Mouse (Mus musculus): Measurements from ENCODE around the gene Nsmce4a.
"Not testable (repeated sequence)": the region's sequence is repeated elsewhere in the genome, so short reads cannot be mapped to it uniquely, and the experiment has no call there.

Nsmce4a gene

DNA sequence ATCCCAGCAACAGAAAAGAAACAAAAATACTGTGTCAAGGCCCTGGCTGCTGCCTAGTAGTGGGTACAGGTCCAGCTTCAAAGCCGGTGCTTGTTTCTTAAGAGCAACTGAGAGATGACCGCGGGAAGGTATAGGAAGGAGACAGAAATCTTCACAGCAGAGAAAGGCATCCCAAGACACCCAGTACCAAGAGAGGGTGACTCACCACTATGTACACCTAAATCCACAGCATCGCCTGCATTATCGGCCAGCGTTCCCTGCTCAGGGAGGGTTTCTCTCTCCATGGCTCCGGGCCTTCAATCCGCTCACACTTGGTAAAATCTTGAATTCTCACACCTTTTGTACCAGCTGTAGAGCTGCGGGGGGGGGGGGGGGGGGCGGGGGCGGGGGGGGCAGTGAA lies at the start of gene Nsmce4a:
Gene Nsmce4a (minus strand): TSS at position 298 of the 400 bp plus-strand sequence.
- in situ Hi-C loops (cut with MseI, MboI) = no loop called here

DNA sequence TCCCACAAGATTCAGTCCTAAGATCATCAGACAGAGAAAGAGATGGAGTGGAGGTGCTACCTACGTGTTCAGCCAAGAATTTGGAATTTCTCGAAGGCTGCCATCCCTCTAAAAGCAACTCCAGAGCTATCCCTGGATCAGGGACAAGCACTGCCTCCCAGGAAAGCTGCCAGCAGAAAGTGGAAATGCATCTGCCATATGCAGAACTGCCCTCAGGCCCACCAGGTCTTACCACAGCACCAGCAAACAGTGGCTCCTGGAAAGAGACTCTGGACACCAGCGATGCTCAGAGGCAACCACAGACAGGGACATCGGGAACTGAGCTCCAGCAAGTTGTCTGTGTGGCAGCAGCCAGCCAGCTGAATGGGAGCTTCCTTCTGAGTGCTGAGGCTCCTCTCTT lies 49.4 kb upstream of the Nsmce4a start:
- in situ Hi-C loops (cut with MseI, MboI) = no loop called here

DNA sequence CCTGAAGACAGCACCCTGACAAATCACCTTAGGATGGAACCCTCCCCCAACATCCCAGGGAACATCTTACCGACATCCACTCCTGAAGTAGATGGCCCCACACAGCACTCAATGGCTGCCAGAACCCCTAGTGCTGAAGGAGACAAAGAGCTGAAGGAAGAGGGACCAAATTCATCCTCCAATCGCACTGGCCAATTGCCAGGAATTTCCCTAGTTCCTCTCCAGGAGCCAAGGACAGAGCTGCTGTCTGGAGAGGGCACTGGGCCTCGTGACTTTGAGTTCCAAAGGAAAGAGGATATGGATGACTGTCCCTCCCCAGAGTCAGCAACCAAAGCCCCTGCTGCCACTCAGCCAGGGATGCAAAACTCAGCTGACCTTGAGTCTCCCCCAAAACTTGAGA lies 49.0 kb upstream of the Nsmce4a start:
- in situ Hi-C loops (cut with MseI, MboI) = no loop called here

DNA sequence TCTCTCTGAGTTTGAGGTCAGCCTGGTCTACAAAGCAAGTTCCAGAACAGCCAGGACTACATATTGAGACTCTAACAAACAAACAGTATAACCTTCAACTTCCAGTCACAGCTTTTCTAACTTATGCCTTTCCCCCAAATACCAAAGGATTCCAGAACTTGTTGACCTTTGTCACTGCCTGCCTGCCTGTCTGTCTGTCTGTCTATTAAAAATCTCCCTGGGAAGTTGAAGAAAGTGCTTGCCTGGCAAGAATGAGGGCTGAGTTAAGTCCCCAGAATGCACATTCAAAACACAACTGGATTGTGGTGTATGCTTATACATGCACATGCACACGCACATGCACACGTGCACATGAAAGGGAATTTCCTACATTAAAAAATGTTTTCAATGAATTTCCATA lies 48.1 kb upstream of the Nsmce4a start:
- in situ Hi-C loops (cut with MseI, MboI) = no loop called here

DNA sequence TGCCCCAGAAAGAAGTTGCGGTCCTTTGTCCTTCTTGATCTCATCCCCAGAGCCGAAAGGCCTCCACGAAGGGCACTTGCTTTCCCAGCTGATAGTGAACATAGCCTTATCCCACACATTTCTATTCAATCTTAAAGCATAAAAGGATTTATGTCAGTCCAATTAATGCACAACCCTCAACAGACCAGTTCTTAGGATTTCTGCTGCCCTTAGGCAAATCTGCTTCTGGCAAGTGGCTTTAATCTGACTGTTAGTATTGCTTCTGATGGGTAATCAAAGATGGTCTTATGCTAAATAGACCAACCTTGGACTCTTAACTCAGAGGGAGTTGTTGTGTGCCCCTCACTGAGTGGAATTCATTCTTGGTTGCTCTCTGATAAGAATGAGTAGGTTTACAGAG lies 44.7 kb upstream of the Nsmce4a start:
- in situ Hi-C loops (cut with MseI, MboI) = no loop called here

DNA sequence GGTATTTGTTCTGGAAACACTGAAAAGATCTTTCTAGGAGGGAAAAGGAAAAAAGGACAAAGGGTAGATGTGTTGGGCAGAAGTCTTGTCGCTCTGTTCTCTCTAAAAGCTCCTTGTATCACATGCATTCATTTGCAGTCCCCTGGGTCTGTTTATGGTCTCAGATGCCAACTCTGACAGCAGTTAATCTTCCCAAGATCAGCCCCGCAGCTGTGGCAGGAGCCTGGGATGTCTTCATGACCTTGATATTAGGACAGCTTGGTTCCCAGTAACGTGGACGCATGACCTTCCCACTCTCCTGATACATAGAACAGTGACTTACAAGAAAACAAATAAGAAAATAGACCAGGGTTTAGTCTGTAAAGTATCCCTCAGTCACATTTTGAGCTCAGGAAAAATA lies 41.1 kb upstream of the Nsmce4a start:
- in situ Hi-C loops (cut with MseI, MboI) = no loop called here

DNA sequence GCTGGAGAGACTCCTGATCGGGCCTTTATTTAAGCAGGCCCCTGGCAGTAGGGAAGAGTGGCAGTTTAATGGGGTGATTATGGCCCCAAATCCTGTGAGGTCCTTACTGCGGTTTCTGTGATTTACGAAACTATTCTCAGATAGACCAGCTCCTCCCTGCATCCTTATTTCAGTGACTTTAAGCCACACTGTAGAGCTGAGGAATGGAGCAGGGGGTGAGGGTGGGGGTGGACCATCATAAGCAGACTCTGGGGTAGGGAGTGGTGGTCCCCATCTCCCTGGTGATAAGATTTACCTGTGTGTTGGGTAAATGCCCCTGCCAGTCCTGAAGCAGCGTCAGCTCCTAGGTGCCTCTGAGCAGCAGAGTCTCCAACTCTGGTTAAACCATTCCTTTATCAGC lies 34.0 kb upstream of the Nsmce4a start:
- in situ Hi-C loops (cut with MseI, MboI) = no loop called here

DNA sequence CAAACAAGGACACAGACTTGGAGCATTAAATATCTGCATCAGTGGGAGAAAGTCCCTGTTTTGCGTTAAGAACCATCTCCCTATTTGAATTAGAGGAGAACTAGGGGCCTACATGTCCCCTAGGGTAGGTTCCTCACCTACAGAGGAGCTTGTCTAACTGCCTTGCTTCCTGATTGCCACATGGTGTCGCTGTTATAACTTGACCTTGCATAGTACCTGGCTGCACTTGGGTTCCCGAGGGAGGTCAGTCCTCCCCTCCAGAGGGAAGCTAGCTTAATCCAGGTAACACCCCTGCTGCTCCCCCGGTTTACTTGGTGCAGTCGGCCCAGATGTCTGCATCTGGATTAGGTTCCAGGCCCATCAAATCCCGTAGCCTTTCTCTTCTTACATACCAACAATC lies 32.2 kb upstream of the Nsmce4a start:
- in situ Hi-C loops (cut with MseI, MboI) = no loop called here

DNA sequence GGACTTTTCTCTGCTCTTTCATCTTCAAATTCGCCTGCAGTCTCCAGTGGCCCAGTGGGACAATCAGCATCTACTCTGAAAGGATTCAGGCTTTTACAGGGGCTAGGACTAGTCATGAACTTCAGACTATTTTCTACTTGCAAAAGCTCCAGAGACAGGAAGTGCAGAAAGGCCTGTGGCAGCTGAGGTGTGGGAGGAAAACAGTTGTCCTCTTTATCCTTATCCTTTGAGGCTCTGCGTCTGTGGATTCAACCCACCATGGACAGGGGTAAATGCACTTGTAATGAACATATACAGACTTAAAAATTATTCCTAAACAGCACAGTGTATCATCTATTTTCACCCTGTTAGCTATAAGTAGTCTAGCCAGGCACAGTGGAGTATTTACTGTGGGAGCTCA lies 31.5 kb upstream of the Nsmce4a start:
- in situ Hi-C loops (cut with MseI, MboI) = no loop called here

DNA sequence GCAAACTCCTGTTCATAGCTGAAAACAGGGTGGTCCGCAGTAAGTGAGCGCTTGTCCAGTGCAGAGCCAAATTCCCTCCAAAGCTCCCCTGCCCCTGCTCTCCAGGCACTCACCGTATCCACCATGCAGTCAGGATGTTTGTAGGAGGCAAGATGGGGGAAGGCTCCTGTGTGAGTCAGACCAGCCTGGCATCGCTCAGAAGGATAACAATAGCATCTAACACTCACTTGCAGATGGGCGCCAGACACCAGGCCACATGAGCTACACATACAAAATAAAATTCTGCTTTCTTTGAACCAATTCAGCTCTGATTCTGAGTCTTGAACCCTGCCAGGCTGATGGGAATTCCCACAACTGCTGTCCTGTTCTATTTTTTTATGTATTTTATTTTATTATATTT lies 30.6 kb upstream of the Nsmce4a start:
- in situ Hi-C loops (cut with MseI, MboI) = no loop called here

DNA sequence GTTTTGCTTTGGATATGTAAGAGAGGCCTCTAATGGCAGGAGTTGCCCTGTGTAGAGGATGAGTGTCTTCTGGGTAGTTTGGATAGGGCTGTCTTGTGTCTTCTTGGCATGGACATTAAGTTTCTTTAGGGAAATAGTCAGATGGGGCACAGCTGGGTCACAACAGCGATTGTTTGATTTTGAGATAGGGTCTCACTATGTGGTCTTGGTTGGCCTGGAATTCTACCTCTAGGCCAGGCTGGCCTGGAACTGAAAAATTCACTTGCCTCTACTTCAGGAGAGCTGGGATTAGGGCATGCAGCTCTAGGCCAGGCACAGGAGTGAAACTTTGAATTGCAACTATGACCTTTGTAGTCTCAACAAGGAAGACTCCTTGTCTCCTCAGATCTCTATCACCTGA lies 29.9 kb upstream of the Nsmce4a start:
- in situ Hi-C loops (cut with MseI, MboI) = no loop called here

DNA sequence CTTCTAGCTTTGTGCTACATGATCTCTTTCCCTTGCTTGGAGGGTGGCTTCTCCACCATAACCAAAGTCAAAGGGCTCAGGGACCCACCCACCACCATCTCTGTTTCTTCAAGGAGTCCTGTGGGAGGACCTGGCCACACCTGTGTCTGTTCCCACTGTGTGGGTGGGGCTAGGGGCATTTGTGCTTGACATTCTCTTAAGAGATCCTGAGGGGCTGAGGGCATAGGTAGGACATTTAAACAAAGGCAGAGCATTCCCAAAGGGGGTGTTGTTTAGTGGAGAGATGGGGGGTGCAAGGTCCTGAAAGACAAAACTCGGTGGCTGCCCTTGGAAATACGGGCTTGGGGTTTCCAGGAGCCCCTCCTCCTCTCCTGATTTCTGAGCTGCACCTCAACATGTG lies 27.6 kb upstream of the Nsmce4a start:
- in situ Hi-C loops (cut with MseI, MboI) = no loop called here

DNA sequence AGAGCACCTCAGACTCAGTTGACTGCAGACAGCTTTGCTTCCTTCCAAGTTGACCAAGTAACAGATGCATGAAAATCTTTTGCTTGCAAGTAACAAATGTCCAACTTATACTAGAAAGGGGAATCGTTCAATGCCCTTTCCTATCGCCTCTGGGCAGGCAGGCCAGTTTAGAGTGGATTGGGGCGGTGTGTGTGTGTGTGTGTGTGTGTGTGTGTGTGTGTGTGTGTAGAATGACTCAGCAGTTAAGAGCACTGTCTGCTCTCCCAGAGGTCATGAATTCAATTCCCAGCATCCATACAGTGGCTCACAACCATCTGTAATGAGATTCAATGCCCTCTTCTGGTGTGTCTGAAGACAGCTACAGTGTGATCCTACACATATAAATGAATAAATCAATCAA lies 27.2 kb upstream of the Nsmce4a start:
- in situ Hi-C loops (cut with MseI, MboI) = no loop called here

DNA sequence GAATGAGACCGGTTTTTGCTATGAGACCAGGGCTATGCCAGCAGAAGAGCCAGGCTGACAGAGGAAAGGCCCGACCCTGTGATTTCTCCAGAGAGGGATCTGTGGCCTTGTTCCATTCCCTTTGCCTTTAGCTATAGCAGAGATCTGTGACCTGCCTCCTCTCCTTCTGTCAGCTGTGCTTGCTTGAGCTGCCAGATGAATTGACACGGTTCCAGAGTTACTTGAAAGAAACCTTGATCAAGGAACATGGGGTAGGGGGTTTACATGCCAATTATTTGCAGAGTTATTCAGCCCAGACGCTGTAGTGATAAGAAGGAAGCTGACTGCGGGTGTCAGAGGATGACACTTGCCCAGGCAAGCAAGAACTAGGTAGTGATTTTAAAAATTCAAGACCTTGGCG lies 24.6 kb upstream of the Nsmce4a start:
- in situ Hi-C loops (cut with MseI, MboI) = no loop called here

DNA sequence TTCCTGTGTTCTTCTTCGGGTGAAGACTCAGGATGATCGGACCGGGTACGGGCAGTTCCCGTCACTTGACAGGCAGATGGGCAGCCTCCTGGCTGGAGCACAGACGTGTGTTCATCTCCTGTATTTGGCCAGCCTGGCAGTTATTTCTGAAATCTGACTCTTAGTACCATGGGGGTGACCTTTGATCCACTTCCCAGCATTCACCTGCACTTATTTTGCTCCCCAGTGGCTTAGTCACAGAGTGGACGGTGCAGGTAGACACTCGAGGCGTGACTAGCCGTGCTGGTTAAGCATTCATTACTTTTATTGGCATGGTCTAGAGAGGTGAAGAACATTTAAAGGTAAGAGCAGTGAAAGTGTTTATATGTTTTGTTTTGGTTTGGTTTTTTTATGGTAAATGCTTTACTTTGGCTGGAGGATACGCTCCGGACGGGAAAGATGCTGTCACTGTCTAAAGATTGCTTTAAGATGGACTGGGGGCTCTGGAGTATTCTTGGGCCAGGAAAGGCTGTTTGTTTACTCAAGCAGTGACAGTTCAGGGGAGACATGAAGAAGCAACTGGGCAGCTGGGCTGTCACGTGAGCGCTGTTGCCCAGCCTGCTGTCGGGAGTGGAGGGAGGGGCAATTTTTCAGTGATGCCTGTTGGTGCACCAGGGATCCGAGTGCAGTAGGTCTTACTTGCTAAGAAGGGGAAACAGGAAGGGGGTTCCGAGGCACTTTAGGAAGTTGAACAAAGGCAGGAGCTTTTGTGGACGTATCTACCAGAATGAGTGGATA lies 23.3 kb upstream of the Nsmce4a start:
- in situ Hi-C loops (cut with MseI, MboI) = not testable (repeated sequence)

DNA sequence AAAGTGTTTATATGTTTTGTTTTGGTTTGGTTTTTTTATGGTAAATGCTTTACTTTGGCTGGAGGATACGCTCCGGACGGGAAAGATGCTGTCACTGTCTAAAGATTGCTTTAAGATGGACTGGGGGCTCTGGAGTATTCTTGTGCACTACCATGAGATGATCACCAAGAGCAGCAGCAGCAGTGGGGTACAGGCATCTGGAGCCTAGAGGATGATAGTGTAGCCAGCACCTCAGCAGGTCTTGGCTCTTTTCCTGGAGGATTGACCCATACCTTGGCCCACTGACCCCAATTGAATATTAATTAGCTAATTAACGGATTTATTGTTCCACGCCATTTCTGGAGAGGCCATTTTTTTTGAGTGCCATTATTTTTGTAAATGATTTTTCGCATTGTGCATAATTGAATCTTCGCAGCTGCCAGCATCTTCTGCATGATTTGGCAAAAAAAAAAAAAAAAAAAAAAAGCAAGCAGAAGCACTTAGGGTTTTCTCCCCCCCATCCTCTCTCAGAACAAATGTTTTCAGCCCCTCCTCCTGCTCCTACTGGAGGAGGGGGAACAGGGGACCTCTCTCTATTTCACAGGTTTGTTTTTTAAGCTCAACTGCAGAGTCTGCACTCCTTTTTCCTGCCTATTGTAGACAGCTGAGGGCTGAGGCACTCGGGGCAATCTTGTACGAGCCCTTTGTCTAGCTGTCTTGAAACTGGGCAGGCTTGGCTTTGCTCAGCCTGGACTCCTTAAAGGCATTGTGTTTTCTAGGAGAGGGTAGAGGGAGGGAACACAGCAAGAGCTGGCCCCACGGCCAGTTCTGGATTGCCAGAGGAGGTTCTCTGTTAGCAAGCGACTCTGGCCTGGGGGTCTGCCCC lies 20.7 kb upstream of the Nsmce4a start:
- in situ Hi-C loops (cut with MseI, MboI) = not testable (repeated sequence)

DNA sequence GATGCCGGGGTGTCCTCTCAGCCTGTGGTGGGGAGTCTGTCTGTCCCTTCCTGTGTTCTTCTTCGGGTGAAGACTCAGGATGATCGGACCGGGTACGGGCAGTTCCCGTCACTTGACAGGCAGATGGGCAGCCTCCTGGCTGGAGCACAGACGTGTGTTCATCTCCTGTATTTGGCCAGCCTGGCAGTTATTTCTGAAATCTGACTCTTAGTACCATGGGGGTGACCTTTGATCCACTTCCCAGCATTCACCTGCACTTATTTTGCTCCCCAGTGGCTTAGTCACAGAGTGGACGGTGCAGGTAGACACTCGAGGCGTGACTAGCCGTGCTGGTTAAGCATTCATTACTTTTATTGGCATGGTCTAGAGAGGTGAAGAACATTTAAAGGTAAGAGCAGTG lies 20.1 kb upstream of the Nsmce4a start:
- in situ Hi-C loops (cut with MseI, MboI) = not testable (repeated sequence)

DNA sequence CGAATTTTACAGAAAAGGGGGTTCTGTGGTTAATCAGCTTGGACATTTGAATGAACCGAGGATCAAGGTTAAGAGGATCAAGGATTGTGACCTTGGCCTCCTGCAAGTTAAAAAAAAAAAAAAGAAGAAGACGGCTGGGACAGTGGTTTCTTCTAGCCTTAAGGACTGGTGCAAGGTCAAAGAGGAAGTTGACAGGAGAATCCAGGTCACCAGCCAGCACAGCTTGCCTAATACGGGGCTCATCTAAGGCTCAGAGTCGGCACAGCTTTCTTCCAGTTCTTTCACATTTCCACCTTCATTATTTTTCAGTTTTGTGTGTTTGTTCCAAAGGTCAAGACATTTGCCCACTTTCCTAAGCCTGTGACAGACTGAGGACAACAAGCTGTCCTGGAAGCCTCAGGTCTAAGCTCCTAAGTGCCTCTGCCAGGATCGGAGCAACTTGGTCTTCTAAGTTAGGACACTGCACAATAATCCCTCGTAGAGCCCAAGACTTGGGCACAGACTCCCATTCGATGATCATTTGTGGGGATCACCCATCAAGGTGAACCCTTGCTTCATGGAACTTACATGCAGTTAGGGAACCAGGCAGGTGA lies 18.0 kb upstream of the Nsmce4a start:
- in situ Hi-C loops (cut with MseI, MboI) = no loop called here

DNA sequence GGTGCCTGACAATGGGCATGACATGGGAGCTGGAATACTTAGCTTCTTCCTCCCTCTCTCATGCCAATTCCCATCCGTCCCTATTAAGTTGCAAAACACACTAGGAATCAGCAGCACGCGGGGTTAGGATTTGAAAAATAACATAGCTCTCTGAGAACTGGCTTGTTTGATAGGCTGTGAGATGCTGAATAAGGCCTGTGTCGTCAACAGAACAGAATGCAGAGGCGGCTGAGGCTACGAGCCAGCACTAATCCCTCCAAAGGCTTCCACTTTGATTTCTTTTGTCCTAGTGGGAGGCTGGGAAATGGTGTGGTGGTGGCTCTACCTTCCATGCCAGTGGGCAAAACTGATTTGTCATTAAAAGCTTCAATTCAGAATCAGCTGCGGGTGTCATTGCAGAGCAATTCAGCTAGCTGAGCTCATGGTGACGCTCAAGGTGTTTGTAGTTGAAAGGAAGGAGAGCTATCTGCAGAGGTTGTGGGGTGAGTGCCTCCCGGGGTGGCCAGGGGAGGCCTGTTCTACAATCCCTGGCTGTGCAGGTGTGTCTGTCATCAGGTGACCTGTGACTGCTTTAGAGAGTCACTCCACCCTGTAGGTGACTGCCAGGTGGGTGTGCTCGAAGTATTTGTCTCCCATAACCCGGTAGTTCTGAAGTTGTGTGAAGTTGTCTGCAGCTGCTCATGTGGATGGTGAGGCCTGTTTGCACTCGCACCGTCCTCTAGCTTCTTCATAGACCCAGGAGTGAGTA lies 17.3 kb upstream of the Nsmce4a start:
- in situ Hi-C loops (cut with MseI, MboI) = no loop called here

DNA sequence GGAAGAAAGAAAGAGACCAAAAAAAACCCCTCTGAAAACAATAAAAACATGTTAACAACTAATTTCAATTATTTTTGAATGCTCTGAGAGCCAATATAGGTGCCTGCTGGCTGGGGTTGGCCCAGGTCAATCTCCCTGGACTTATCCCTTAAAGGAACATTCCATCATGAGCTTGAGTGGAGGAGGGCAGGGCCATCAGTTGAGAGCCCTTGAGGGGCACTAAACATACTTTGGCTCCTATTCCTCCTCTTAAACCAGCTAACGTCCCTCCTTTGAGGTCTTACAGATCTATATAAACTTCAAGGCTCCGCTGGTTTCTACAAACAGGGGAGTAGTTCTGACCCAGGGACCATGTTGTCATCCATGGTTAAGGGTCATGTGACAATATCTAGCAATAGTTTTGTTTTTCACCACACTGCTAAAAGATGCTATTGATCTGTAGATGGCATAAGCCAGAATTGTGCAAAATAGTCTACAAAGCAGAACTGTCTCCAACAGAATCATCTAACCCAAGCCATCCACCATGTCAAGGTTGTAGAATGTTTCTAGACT lies 13.7 kb upstream of the Nsmce4a start:
- in situ Hi-C loops (cut with MseI, MboI) = no loop called here

DNA sequence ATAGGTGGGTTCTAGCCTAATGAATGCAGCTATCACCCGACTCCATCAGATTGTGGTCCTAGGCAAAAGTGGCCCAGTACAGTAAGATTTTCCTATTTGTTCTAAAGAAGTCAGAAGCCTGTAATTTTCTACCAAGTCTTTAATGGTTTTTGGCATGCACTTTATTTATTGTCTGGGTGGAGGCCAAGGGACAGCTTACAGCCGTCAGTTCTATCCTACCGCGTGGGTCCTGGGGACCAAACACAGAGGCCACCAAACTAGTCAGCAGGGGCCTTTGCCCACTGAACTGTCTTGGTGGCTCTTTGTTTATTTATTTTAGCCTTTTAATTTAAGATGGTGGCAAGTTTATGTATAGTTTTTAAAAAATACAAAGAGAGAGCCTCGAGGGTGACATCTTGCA lies 5.7 kb upstream of the Nsmce4a start:
- in situ Hi-C loops (cut with MseI, MboI) = no loop called here

DNA sequence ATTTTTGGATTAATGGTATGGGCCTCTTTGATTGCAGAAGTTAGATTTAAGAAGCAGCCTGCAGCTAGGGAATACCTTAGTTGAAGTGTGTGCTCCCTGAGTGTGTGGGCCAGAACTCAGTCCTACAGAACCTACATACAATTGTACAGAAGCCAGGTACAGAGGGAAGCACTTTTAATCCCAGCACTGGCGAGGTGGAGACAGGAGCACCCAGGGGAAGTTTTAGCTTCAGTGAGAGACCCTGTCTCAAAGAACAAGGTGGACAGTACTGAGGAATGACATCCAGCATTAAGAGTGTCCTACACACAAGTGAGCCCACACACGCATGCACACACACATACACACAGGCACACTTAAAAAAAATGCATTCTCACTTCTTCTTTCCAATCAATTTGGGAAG lies 5.1 kb upstream of the Nsmce4a start:
- in situ Hi-C loops (cut with MseI, MboI) = no loop called here

Data from mouse trophoblast stem cell (cell line).